Mouse (Mus musculus): ENCODE measurements at regions not wholly inside any gene's neighbourhood (a gene's known extent, or its start where the extent isn't known, plus 50 kb on each side); places are given as distances from the start of the nearest gene placed in this dataset.

DNA sequence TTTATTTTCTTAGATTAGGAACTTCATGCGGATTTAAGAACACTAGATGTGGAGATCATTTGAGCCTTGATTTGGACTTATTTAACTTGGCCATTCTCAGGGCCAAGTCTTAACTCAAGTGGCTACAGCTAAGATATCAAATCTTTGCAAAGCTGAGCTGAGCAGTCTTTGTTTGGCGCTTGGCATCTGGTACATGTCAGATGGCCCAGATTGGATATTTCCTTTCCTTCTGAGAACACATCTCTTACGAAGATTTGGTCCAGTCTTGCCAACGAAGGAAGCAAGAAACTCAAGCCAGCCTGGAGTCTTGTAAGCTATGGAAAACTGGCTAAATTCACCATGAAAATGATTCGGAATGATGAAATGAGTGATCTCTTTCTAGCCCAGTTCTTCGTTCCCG is 59.1 kb upstream of the Cdc42ep3 start:
- DNase-seq (ENCODE audit: low spot score) = no peak

DNA sequence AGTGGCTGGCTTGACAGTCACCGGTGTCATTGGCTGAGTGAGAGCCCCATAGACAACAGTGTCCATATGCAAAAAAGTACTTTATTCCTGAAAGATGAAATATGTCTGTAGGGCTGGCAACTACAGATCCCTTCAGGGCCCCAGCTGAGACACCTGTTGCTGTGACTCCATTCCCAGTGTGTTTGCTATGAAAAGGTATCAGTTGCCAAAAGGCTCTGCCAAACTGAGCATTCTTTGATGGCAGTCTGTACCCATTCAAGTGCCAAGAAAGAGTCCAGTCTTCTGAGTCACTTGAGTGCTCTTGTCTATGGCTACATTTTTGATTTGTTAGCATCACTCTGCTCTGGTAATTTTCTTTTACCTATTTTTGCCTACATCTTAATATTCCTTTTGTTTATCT is 63.1 kb upstream of the Cdc42ep3 start:
- DNase-seq (ENCODE audit: low spot score) = no peak

DNA sequence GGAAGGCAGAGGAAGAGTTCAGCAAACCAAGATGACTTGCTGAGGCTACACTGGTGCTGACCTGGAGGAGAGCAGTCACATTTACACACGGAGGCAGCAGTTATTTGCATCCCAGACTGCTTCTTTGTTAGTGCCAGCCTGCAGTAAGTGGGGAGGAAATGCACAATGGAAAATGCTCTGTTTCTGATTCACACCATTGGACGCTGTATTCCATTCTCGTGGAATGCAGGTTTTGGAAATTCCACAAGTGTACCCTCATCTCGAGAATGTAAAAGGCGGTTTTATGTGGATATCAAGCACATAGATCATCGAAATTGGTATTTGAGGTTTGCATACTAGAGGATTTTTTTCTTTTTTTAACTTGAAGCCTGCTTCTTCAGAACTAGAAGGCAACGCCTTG is 66.7 kb upstream of the Cdc42ep3 start:
- DNase-seq (ENCODE audit: low spot score) = no peak

DNA sequence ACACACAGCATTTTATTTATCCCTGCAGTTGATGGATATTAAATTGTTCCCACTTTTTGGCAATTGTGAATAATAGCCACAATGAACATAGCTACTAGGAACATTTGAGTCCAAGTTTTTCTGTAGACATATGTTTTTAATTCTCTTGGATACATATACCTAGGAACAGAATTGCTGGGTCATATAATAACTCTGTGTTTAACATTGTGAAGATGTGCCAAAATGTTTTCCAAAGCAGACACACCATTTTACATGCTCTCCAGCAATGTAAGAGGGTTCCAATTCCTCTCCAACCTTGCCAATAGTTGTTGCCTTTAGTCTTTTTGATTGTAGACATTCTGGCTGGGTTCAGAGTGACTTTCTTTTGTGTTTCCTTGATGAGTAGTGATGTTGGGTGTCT is 84.3 kb upstream of the Cdc42ep3 start:
- DNase-seq (ENCODE audit: low spot score) = no peak

DNA sequence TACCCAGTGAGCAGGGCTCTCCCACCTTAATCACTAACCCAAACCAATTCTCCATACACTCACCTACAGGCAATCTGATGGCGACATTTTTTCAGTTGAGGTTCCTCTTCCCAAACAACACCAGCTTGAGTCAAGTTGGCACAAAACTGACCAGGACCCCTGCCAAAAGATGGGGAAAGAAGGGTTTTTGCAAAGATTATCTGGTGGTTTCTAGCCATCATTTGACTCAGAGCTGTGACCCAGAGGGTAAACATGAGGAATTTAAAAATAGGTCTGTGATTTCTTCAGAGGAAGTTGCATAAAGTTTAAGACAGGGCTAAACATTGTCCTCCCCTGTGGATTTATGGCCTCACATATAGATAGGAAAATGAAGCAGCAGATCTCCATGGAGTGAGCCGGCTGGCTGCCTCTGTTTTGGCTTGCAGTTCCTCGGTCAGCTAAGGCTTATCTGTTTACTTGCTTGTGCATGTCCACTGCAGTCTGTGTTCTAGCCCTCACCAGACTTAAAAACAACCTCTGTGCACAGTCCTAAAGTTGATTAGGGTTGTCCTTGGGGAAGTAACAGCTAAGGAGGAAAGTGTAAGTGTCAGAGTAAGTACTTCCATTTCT is 87.7 kb upstream of the Cdc42ep3 start:
- DNase-seq (ENCODE audit: low spot score) = peak; percentile 59

GRCm38 (mm10) chr17:79447170-79447569 is 92.3 kb upstream of the Cdc42ep3 start:
- no peak for DNase-seq (ENCODE audit: low spot score)

DNA sequence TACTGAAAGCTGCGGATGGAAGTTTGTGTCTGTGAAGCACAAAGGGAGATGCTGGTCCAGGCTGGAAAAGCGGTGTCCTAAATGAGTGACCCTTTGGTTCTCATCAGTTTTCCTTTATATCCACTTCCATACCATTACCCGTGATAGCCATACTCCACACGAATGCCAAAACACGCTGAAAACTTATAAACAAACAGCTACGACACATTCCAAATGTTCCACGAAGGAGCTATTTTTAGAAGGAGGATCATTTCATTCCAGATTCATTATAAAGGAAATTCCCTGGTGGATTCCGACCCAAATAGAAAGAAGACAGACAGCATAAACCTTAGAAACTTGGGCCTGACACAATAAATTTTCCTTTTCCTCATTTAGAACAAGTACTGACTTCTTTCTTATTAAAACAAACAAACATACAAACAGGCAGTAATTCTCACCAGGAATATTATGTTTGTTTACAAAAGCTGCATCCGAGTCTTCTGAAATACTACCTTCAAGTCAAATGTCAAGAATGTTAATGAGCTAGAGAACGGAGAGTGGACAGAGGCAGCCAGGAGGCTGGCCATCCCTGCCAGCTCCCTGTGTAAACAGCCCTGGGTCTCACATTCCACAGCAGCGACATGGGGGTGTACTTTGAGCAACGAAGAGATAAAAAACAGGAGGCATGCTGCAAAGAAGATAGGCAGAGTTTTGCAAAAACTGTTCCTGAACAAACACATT is 96.4 kb upstream of the Cdc42ep3 start:
- DNase-seq (ENCODE audit: low spot score) = peak; percentile 61

DNA sequence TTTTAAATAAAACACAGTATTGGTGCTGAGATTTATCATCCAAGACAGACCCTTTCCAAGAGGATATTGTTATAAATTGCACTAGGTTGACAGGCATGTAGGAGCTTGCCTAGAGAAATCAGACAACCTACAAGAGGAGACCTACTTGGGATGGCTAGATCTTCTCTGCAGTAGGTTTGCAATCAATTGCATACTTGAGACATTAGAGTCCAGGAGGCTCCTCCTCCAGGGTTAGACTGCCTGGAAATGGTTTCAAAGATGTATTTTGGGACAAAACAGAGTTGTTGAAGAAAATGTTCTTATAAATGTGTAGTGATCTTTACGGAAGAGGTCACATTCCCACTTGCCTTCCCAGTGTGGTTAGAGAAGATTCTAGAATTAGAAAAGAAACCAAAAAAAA is 98.9 kb upstream of the Cdc42ep3 start:
- no peak for DNase-seq (ENCODE audit: low spot score)

- peak; percentile 56 for DNase-seq (ENCODE audit: low spot score)
Measured at GRCm38 (mm10) chr17:79454526-79454925, 99.6 kb upstream of the Cdc42ep3 start.

GRCm38 (mm10) chr17:79455229-79455628 is 100.3 kb upstream of the Cdc42ep3 start:
- no peak for DNase-seq (ENCODE audit: low spot score)

- no peak for DNase-seq (ENCODE audit: low spot score)
Measured at GRCm38 (mm10) chr17:79457636-79458035, 102.7 kb upstream of the Cdc42ep3 start.

DNA sequence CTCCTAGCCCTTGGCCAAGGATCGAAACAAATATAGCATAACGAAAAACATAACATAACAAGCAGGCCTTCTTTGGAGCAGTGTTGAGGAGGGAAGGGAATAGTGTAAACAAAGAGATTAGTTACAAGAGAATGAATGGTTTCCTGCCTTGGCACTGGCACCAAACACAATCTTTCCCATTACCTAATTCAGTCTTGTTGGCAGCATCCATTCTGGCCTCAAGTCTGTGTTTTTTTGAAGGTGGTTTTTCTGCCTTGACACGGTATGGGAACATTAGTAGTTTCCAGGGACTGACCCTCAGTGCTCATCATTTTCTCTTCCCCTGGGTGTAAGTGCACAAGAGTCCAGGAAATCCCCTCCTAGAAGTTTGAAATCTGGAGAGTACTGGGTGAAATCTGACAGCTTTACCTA is 106.8 kb upstream of the Cdc42ep3 start:
- DNase-seq (ENCODE audit: low spot score) = no peak

DNA sequence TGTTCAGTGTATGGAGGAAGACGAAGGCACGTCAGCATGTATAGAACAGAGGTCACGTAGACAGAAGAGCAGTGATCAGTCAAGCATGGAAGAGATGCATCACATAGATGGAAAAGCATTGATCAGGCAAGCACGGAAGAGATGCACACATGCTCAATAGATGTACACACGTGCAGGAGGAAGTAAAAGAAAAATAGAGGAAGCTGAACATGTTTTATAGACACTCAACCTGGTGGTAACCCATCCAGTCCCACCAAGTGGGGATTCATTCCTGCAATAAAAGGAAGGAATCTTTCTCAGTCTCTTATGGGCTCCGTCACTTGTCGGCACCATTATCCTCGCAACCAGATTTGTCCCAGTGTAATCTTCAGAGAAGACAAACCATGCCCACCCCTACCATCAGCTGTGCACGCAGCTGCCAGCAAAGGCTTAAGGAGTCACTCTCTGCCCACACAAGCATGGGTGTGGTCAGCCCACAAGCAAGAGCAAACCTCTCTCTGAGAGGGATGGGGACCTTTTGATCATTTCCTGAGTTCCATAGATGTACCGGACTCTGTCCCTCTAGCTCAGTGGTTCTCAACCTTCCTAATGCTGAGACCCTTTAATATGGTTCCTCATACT is 108.3 kb upstream of the Cdc42ep3 start:
- no peak for DNase-seq (ENCODE audit: low spot score)

- no peak for DNase-seq (ENCODE audit: low spot score)
Measured at GRCm38 (mm10) chr17:79465666-79466065, 110.8 kb upstream of the Cdc42ep3 start.

GRCm38 (mm10) chr17:79471639-79472038 is 116.7 kb upstream of the Cdc42ep3 start:
- no peak for DNase-seq (ENCODE audit: low spot score)

GRCm38 (mm10) chr17:79472106-79472995 is 117.5 kb upstream of the Cdc42ep3 start:
- DNase-seq (ENCODE audit: low spot score) = no peak

- DNase-seq (ENCODE audit: low spot score) = no peak
Measured at GRCm38 (mm10) chr17:79476671-79477070, 121.8 kb upstream of the Cdc42ep3 start.

DNA sequence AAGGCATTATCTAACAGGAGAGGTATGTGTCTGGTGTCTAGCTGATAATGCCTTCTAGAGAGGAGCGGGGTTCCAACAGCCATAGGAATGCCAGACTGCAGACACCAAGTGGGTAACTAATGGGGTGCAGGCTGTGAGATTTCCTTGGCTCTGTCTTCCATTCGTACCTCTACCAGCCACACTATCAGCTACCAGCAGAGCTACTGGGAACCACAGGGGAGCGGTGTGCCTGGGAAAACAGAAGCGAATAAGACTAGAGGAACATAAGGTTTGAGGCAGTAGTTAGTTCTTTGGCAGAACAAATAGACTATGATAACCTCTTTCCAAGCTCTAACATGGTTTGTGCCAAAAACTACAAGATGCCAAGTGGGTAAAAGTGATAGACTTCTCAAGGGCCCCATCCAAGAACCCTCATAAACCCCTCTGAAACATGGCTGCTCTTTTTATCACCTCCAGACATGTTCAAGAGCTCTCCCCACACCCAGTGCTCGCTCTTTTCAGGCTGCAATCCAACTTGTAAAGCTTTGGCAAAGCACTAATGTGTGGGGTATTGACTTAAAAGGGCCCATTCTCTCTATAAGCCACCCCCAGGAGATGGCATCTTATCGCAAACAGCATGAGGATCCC is 126.3 kb upstream of the Cdc42ep3 start:
- no peak for DNase-seq (ENCODE audit: low spot score)

- DNase-seq (ENCODE audit: low spot score) = no peak
Measured at GRCm38 (mm10) chr17:79481936-79482335, 127.0 kb upstream of the Cdc42ep3 start.

DNA sequence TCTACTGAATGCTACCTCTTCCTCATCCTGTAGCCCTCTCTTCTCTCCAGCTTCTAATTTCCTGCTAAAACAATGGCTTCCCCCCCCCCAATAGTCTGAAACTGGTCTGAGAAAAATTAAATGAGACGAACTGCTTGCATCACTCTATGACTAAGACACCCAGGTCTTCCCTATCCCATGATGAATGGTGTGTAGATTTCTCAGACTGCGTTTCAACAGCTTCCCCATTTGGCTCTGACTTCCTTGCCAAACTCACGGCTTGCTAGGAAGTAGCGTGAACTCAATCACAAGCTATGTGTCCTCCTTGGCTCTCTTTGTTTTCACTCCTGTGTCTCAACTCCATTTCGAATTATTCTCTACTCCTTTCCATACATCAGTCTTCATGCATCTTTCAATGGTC is 126.4 kb upstream of the Rmdn2 start:
- DNase-seq (ENCODE audit: low spot score) = no peak

DNA sequence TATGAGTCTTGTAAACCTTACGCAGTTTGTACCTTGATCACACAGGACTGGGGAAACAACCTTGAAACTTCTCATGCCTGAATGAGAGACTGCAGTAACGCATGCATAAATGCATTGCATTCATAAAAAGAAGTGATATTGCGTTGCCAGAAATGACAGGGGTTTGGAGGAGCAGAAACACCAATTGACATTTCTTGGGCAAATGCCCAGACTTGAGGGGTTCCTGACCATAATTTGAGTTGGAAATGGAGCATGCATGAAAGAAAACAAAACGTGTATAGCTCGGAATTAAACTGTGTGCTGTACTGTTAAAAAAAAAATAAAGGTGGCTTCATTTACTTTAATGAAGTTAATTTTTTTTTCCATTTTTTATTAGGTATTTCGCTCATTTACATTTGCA is 122.4 kb upstream of the Rmdn2 start:
- DNase-seq (ENCODE audit: low spot score) = no peak

DNA sequence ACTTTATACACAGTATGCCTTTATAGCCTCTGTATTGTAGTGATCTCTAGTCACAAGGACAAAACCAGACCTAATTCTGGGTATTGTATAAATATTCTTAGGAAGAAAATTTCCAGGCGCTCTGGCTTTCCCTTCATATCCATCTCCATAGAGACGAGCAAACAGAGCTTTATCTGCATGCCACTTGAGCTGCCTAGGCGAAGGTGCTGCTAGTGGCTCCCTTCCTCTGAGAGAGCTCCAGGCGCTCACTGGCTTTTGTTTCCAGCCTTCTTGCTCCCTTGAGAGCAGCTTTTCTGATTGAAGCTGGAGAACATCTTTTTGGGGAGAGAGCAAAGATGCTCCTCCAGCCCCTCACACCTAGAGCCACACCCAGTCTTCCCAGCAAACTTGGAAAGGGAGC is 114.0 kb upstream of the Rmdn2 start:
- DNase-seq (ENCODE audit: low spot score) = no peak

All from ovary, adult 18-20 months (tissue).